Mouse (Mus musculus) skeletal muscle tissue, postnatal 0 days (tissue): ENCODE results near the gene Nol12. TPM values are rescaled to one million over a fixed set of nuclear protein-coding genes. Genes with fewer than 3 reads are reported as not detected.

ENCODE experiments used
- microRNA-seq, 2 experiments: library from miRNA; unstranded; fragments of <30 nt; microRNA quantifications; one replicate each; pipeline ENCODE4; 2016
- polyA plus RNA-seq: library from polyadenylated mRNA; unstranded; fragments of >200 nt; fragmentation: Nextera tagmentation; extraction: Ambion mirVana; gene quantifications from 2 replicates; pipeline ENCODE4 v1.2.1, GENCODE M21; 2015

Nol12 gene
- 30.9 and 35.5 TPM in 2 replicates for polyA plus RNA-seq

DNA sequence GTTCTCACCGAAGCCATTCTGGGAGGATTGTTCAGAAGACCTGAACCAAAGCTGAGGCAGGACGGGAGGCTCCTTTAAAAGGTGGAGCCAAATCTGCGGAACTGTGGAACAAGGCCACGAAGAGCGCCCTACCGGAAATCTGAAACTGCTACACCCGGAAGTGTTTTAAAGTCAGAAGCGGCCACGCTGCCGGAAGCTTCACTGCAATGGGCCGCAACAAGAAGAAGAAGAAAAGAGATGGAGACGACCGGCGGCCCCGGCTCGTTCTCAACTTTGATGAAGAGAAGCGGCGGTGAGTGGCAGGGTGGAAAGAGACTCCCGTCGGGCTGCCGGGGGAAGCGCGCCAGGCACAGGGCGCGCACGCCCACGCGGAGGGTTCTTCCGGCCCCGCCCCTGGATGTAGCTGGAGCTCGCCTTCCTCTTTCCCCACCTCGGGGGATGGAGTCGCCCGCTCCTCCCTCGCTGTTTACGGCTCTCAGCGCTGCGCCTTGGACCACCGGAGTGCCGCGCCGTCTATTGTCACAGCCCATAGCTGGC lies at the start of gene Nol12:
Nol12 (plus strand) TSS at position 150 of the 537 bp plus-strand sequence.

DNA sequence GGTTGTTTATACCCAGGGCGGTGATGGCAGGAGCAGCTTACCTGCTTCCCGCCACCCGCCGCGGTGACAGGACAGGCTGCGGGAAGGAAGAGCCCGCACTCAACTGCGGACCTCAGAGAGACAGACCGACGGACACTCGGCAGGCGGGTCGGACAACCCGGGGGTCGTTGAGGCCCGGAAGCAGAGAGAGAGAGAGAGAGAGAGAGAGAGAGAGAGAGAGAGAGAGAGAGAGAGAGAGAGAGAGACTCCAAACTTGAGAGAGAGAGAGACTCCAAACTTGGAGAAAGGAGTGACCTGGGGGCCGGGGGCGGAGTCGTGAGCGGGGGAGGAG lies 35.4 kb upstream of the Nol12 start, which contains the start of gene Gm49510:
Gm49510 (plus strand) TSS at position 259 of the 331 bp plus-strand sequence.

DNA sequence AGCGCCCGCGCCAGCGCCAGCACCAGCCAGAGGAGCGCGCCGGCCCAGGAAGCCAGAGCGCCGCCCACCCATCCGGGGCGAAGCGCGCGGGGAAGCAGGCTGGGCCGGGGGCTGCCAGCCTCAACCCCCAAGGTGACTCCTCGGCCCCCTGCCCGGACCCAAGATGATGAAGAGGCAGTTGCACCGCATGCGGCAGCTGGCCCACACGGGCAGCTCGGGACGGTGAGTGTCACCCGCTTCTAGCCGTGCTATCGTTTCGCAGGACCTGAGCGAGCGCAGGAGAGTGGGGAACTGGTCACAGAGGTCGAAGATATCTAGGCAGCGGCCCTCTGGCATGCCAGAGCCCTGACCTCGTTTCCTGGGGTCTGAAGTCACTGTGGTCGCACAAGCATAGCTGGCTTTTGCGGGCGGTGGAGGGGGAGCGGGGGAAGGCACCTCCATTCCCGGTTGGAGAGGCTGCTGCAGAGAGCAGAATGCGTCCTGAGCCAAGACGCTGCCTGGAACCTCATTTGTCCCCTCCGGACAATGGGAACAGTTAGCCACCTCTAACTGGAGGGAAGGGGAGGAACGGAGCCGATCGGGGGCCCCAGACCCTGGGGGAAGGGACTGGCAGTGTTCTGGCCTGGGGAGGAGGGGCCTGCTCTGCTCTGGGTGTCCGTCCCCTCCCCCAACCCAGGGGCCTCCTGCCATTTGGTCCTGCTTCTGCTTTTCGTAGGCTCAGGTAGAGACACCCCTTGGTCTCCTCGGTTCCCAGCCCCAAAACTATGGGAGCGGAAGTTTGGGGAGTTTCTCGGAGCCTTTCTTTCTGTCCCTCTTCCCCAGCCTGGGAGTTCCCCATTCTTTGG lies 34.8 kb upstream of the Nol12 start, which contains the start of gene Sh3bp1:
Sh3bp1 (plus strand) TSS at position 29 of the 845 bp plus-strand sequence.

DNA sequence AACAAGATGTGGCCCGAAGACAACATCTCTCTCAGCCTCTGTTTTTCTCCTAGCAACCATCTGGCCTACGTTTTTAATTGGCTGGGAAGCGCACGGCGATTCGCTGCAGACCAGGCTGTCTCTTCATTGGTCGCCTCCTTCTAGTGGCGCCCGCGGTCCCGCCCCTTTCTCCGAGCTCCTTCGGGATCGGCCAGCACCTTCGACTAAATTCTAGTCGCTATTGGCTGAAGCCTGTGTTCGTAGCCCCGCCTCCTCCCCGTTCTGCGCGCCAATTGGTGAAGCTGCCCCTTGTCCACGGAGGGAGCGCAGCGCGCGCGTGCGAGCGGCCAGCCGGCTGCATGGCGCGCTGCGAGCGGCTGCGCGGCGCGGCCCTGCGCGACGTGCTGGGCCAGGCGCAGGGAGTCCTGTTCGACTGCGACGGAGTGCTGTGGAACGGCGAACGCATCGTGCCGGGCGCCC lies 21.1 kb upstream of the Nol12 start, which contains the start of gene Pdxp:
Pdxp (plus strand) TSS at position 288 of the 459 bp plus-strand sequence.

DNA sequence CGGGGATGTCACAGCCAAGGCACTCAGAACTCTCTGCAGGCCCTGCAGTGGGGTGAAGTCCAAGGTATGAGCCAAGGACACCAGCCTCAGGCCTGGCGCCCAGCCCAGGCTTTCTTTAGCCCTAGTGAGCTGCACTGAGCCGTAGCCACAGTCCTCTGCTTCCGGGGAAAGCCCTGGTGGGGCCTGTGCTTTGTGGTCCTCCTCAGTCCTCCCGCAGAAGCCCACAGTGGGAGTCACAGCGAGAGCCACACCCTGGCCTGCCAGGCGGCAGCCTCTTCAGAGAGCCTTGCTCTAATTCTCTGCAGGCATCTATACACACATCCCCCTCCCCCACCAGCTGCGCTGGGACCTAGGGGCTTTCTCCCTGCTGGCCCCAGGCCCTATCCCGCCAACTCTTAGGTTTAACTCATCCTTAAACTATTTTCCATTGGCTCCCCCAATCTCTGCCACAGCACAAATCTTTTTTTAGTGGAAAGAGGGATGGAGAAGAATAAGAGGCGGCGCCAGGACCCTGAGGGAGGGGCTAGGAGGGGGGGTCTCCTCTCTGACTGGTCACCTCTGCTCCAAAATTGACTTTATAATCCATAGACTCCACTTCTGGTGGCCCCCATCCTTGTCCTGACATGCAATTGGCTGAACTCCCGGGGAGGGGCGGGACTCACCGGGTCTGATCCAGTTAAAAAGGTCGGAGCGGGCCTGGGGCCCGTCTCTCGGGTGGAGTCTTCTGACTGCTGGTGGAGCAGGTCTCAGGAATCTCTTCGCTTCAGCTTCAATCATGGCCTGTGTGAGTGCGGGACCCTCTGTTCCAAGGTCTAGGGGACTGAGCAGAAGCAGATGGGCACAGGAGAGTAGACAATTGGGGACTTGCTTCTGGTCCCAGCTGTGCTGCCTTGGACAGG lies 8.5 kb upstream of the Nol12 start, which contains the start of gene Lgals1:
Lgals1 (plus strand) TSS at position 705 of the 899 bp plus-strand sequence.

DNA sequence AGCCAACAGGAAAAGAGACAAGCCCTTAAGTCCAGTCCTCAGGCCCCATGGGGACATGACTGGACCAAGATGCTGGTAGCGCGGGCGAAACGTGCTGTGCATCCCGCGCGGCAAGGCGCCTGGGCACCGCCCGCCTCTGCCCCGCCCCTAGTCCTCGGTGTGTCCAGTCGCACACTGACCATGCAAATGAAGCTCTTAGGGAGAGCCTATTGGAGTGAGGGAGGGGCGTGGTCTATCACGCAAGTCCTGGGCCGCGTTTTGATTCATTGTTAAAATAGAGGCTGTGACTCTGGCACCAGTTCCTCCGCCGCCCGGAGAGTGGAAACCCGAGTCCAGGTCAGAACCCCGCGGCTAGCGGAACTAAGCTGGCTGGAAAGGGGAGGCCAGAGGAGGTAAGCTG lies 12.9 kb downstream of the Nol12 start, which contains the start of gene Triobp:
Triobp (plus strand) TSS at position 68 of the 400 bp plus-strand sequence.

Small RNAs within 50 kb of the gene (microRNA-seq; reads per million reads assigned to microRNA genes)
- 0.21 to 0.51 reads per million in 2 experiments for gene Mir6955

Other genes with a start within 250 kb of the Nol12 start
- 0.03 and 0.17 TPM in 2 replicates for gene Elfn2, start 216.2 kb upstream of the Nol12 start, polyA plus RNA-seq
- 10.2 and 21.9 TPM in 2 replicates for gene Mfng, start 161.5 kb upstream of the Nol12 start, polyA plus RNA-seq
- 2.7 and 3.5 TPM in 2 replicates for gene Card10, start 131.9 kb upstream of the Nol12 start, polyA plus RNA-seq
- 26.5 and 33.4 TPM in 2 replicates for gene Cdc42ep1, start 92.3 kb upstream of the Nol12 start, polyA plus RNA-seq
- not detected in 2 replicates for gene Lgals2, start 79.4 kb upstream of the Nol12 start, polyA plus RNA-seq
- 29.6 and 33.1 TPM in 2 replicates for gene Gga1, start 57.7 kb upstream of the Nol12 start, polyA plus RNA-seq
- gene Gm49510, start 35.3 kb upstream of the Nol12 start, polyA plus RNA-seq = not detected in 2 replicates
- gene Sh3bp1, start 35.2 kb upstream of the Nol12 start, polyA plus RNA-seq = 8.8 and 10.3 TPM in 2 replicates
- gene Pdxp, start 21.0 kb upstream of the Nol12 start, polyA plus RNA-seq = 13.7 and 14.5 TPM in 2 replicates
- gene Lgals1, start 8.2 kb upstream of the Nol12 start, polyA plus RNA-seq = 2,196 and 2,520 TPM in 2 replicates
- 37.2 and 41.4 TPM in 2 replicates for gene Triobp, start 12.8 kb downstream of the Nol12 start, polyA plus RNA-seq
- 280 and 283 TPM in 2 replicates for gene H1f0, start 93.5 kb downstream of the Nol12 start, polyA plus RNA-seq
- 0.21 TPM in 1 of 2 replicates, not detected in the other for gene Galr3, start 107.0 kb downstream of the Nol12 start, polyA plus RNA-seq
- 15.2 and 17.9 TPM in 2 replicates for gene Ankrd54, start 128.0 kb downstream of the Nol12 start, polyA plus RNA-seq
- 116 and 132 TPM in 2 replicates for gene Eif3l, start 140.2 kb downstream of the Nol12 start, polyA plus RNA-seq
- 9.3 and 9.6 TPM in 2 replicates for gene Micall1, start 174.0 kb downstream of the Nol12 start, polyA plus RNA-seq
- 219 and 228 TPM in 2 replicates for gene Polr2f, start 206.1 kb downstream of the Nol12 start, polyA plus RNA-seq
- gene 1700088E04Rik, start 206.3 kb downstream of the Nol12 start, polyA plus RNA-seq = 4.1 and 4.4 TPM in 2 replicates
- gene Sox10, start 230.3 kb downstream of the Nol12 start, polyA plus RNA-seq = 4.1 and 4.3 TPM in 2 replicates